In the genomic region with DNA sequence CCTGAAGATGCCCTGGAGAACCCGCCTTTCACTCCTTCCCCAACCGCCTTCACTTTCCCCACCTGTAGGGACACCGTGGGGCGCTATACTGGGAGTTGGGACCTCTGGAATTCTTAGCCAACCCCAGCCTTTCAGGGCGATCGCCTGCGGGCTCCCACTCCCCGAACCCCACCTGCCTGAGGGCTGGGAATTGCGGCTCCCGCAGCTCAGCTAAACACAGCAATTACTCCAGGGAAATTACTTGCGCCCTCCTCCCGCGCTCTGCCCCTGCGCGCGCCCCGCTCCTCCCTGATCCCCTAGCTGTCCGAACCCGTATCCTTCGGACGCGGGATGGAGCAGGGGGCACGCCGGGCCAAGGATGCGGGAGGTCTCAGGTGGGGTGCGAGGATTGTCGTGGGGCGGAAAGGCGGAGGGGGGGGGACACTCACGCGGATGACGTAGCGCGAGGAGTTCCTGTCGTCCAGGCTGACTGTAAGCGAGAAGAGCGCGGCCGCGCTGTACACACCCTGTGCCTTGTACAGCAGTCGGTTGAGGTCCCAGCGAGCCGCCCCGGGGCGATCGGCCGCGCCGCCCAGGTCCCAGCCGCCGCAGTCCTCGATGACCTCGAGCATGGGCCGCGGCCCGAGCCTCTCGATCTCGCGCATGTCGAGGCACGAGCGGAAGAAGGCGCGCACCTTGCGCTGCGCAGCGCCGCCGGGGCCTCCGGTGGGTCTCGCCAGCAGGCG, we compare ENCODE assay signal across 8 mouse cellular contexts. TPM values are rescaled to one million over a fixed set of nuclear protein-coding genes. Genes with fewer than 3 reads are reported as not detected.
DNase-seq lines count a peak whose midpoint lies in the region; ATAC-seq lines count a peak whose summit lies in the region.

No protein-coding gene starts in this region.

- no peak for DNase-seq in heart, adult 18-20 months
- DNase-seq in ES-CJ7 (ENCODE audit: low read depth, low spot score), result peak; percentile 55
- DNase-seq in midbrain, embryonic 10.5 days (ENCODE audit: low spot score), result peak; percentile 35
- no peak for DNase-seq in gastrocnemius, postnatal 14 days
- no peak for DNase-seq in spleen, postnatal 4 days (ENCODE audit: low spot score in 2 of 2)

- no peak overlapping the region for H3K27ac ChIP-seq in heart, embryonic 13.5 days (replicated peaks)
- H3K27ac ChIP-seq in midbrain, embryonic 10.5 days (replicated peaks), result no peak overlapping the region

- no peaks in the 10 kb centered on the region for H3K9me3 ChIP-seq in heart, embryonic 13.5 days
- no peaks in the 10 kb centered on the region for H3K9me3 ChIP-seq in midbrain, embryonic 10.5 days (replicated peaks)

- ATAC-seq in heart, embryonic 13.5 days (ENCODE audit: extremely low read depth, insufficient number of reproducible peaks, low FRiP score, low TSS enrichment), result no peak
- 0 out of 2 replicates have a peak, but pooled peaks have one; percentile 5 for ATAC-seq in granulocyte monocyte progenitor cell, adult 5-6 weeks (replicated peaks; ENCODE audit: poor library complexity, severe bottlenecking)
- no peak for ATAC-seq in CD4-positive, CD25-positive, alpha-beta regulatory T cell, adult 4 months

- peaks cover 25% of the 10 kb centered on the region for H3K4me1 ChIP-seq in heart, embryonic 13.5 days
- peaks cover 45% of the 10 kb centered on the region for H3K4me1 ChIP-seq in midbrain, embryonic 10.5 days

- intact Hi-C loops in gastrocnemius, postnatal 14 days (cut with DNase I; ENCODE audit: low total_unique reads), result no loop called here

- H3K4me3 ChIP-seq in heart, embryonic 13.5 days, result peak overlapping the region; percentile 51
- H3K4me3 ChIP-seq in midbrain, embryonic 10.5 days, result peak overlapping the region; percentile 59

- peaks cover 100% of the 10 kb centered on the region for H3K27me3 ChIP-seq in heart, embryonic 13.5 days (replicated peaks)
- peaks cover 100% of the 10 kb centered on the region for H3K27me3 ChIP-seq in midbrain, embryonic 10.5 days (ENCODE audit: low read depth, poor library complexity, severe bottlenecking)

- H3K36me3 ChIP-seq in heart, embryonic 13.5 days, result no peaks in the 10 kb centered on the region
- no peaks in the 10 kb centered on the region for H3K36me3 ChIP-seq in midbrain, embryonic 10.5 days

- peak overlapping the region; percentile 33; the same call in 1 of the 2 replicates for H3K9ac ChIP-seq in heart, embryonic 13.5 days

- WGBS in heart, embryonic 13.5 days, result 1% methylated on average over 72 of the region's 72 CpGs
- 1% methylated on average over 72 of the region's 72 CpGs for WGBS in midbrain, embryonic 10.5 days

- peak overlapping the region; percentile 74 for H3K4me2 ChIP-seq in heart, embryonic 13.5 days

RNA-seq across cellular contexts. Expression of gene Ecel1, which starts 2.4 kb away (rescaled TPM):
- polyA plus RNA-seq in heart, embryonic 13.5 days (2015; fragmentation: Nextera tagmentation; extraction: Ambion mirVana), result 0.79 and 1.0 TPM in 2 replicates
- total RNA-seq in heart, adult 18-20 months (2021), result not detected
- not detected in 2 replicates for total RNA-seq in granulocyte monocyte progenitor cell, adult 5-6 weeks (2014; fragmentation: Nextera tagmentation)
- not detected in 2 replicates for total RNA-seq in granulocyte monocyte progenitor cell, adult 5-6 weeks (2017)
- 3.7 and 5.0 TPM in 2 replicates for polyA plus RNA-seq in midbrain, embryonic 10.5 days (2016; fragmentation: Nextera tagmentation; extraction: Ambion mirVana)
- under 1 TPM; 0.51 to 0.54 TPM for polyA plus RNA-seq in CD4-positive, CD25-positive, alpha-beta regulatory T cell, adult 4 months (2017; shearing (Covaris generic))
- not detected for total RNA-seq in gastrocnemius, postnatal 14 days (2021)

RNA-seq across cellular contexts. Expression of gene Akp3, which starts 29.2 kb away (rescaled TPM):
- polyA plus RNA-seq in heart, embryonic 13.5 days (2015; fragmentation: Nextera tagmentation; extraction: Ambion mirVana), result not detected in 2 replicates
- not detected for total RNA-seq in heart, adult 18-20 months (2021)
- not detected in 2 replicates for total RNA-seq in granulocyte monocyte progenitor cell, adult 5-6 weeks (2014; fragmentation: Nextera tagmentation)
- not detected in 2 replicates for total RNA-seq in granulocyte monocyte progenitor cell, adult 5-6 weeks (2017)
- polyA plus RNA-seq in midbrain, embryonic 10.5 days (2016; fragmentation: Nextera tagmentation; extraction: Ambion mirVana), result not detected in 2 replicates
- polyA plus RNA-seq in CD4-positive, CD25-positive, alpha-beta regulatory T cell, adult 4 months (2017; shearing (Covaris generic)), result not detected
- not detected for total RNA-seq in gastrocnemius, postnatal 14 days (2021)

RNA-seq across cellular contexts. Expression of gene Prss56, which starts 29.2 kb away (rescaled TPM):
- polyA plus RNA-seq in heart, embryonic 13.5 days (2015; fragmentation: Nextera tagmentation; extraction: Ambion mirVana), result 0.11 TPM in 1 of 2 replicates, not detected in the other
- total RNA-seq in heart, adult 18-20 months (2021), result not detected
- total RNA-seq in granulocyte monocyte progenitor cell, adult 5-6 weeks (2014; fragmentation: Nextera tagmentation), result not detected in 2 replicates
- not detected in 2 replicates for total RNA-seq in granulocyte monocyte progenitor cell, adult 5-6 weeks (2017)
- polyA plus RNA-seq in midbrain, embryonic 10.5 days (2016; fragmentation: Nextera tagmentation; extraction: Ambion mirVana), result 0.05 TPM in 1 of 2 replicates, not detected in the other
- not detected for polyA plus RNA-seq in CD4-positive, CD25-positive, alpha-beta regulatory T cell, adult 4 months (2017; shearing (Covaris generic))
- not detected for total RNA-seq in gastrocnemius, postnatal 14 days (2021)

RNA-seq across cellular contexts. Expression of gene Chrnd, which starts 36.5 kb away (rescaled TPM):
- polyA plus RNA-seq in heart, embryonic 13.5 days (2015; fragmentation: Nextera tagmentation; extraction: Ambion mirVana), result not detected in 2 replicates
- total RNA-seq in heart, adult 18-20 months (2021), result not detected
- not detected in 2 replicates for total RNA-seq in granulocyte monocyte progenitor cell, adult 5-6 weeks (2014; fragmentation: Nextera tagmentation)
- not detected in 2 replicates for total RNA-seq in granulocyte monocyte progenitor cell, adult 5-6 weeks (2017)
- polyA plus RNA-seq in midbrain, embryonic 10.5 days (2016; fragmentation: Nextera tagmentation; extraction: Ambion mirVana), result not detected in 2 replicates
- not detected for polyA plus RNA-seq in CD4-positive, CD25-positive, alpha-beta regulatory T cell, adult 4 months (2017; shearing (Covaris generic))
- 1 to 10 TPM; 4.4 to 5.2 TPM for total RNA-seq in gastrocnemius, postnatal 14 days (2021)

RNA-seq across cellular contexts. Expression of gene Chrng, which starts 50.5 kb away (rescaled TPM):
- 0.67 and 1.2 TPM in 2 replicates for polyA plus RNA-seq in heart, embryonic 13.5 days (2015; fragmentation: Nextera tagmentation; extraction: Ambion mirVana)
- not detected for total RNA-seq in heart, adult 18-20 months (2021)
- not detected in 2 replicates for total RNA-seq in granulocyte monocyte progenitor cell, adult 5-6 weeks (2014; fragmentation: Nextera tagmentation)
- 0.05 TPM in 1 of 2 replicates, not detected in the other for total RNA-seq in granulocyte monocyte progenitor cell, adult 5-6 weeks (2017)
- polyA plus RNA-seq in midbrain, embryonic 10.5 days (2016; fragmentation: Nextera tagmentation; extraction: Ambion mirVana), result 0.12 TPM in 1 of 2 replicates, not detected in the other
- under 1 TPM in 1 of 2 experiments, not detected in 1; 0.30 TPM for polyA plus RNA-seq in CD4-positive, CD25-positive, alpha-beta regulatory T cell, adult 4 months (2017; shearing (Covaris generic))
- total RNA-seq in gastrocnemius, postnatal 14 days (2021), result 1 to 10 TPM; 1.5 to 1.7 TPM

Comparison
In these comparisons a context has a peak if more than half of its experiments do, and no peak if none do; other contexts are left out.
1. DNase-seq: peak in ES-CJ7 (single experiment) and midbrain, embryonic 10.5 days (single experiment); none in heart, adult 18-20 months (0 of 2), gastrocnemius, postnatal 14 days (single experiment) and spleen, postnatal 4 days (0 of 2).